Mouse (Mus musculus) gastrocnemius, adult 8-10 months (tissue): ENCODE results near the gene Hoxd8. TPM values are rescaled to one million over a fixed set of nuclear protein-coding genes. Genes with fewer than 3 reads are reported as not detected.
A peak's percentile ranks its signal among the peaks of the same experiment; 100 is the strongest.

ENCODE experiments used
- DNase-seq, 2 experiments: peaks; one replicate each; pipeline ENCODE4 v3.0.0; 2022; ENCODE audit warnings: low spot score in 2 of 2
- total RNA-seq, 4 experiments: library from RNA; stranded (reverse); gene quantifications; 2 replicates each; pipeline ENCODE4 v1.2.4; 2022

Hoxd8 gene
- total RNA-seq, 4 experiments from 2014 or later: 46.8 to 53.5 (median 51.3) TPM

DNA sequence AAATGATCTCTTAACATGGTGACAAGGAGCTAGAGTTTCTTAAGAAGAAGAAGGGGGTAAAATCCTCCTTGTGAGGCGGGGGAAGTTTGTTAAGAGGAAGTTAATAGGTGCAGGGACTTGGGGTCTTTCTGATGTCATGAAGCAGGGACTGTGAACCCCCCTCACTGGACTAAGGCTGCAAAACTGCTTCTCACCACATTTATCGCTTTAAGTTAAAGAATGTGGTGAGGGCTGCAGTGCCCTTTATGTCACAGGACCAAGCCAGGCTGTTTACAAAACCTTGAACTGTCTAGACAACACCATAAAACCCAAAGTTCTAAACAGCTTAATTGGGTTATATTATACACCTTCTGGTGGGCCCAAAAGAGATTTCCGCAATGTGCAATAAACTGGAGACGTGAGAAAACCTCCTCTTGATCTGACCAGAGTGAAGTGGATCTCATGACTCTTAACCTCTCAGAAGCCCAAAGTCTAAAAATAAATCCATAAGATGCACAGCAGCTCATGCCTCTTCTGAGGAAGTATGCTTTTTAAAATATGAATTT is 19.3 kb upstream of the Hoxd8 start:
- DNase-seq: no peak

DNA sequence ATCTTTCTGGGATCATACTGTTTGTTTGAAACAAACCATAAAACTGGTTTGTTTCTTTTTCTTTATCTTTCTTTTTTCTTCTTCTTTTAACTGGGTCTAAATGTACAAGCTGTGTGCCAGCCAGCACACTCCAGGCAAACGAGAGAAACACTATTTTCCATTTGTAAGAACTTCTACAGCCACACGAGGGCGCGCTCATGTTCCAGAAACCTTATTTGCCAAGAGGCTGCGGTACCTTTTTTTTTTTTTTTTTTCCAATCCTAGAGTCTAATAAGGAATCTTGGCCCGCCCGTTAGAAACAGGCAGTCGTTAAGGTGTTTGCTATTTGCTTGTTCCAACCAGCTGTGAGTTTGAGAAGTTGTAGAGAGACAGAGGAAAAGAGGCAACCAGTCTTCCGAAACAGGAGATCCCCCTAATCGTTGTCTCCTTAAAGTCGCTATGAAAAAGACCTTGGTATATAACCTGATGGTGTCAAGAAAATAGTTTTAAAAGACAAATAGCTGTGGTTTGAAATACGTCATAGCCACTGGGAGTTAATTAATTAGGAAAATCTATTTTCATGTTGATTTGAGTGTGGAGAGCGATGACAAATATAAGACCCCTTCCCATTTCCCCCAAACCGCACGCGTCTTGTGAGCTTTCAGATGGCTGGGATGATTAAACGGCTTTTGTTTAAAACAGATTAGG is 18.0 kb upstream of the Hoxd8 start:
- peak in 1 of 2 experiments; percentile 55 for DNase-seq

DNA sequence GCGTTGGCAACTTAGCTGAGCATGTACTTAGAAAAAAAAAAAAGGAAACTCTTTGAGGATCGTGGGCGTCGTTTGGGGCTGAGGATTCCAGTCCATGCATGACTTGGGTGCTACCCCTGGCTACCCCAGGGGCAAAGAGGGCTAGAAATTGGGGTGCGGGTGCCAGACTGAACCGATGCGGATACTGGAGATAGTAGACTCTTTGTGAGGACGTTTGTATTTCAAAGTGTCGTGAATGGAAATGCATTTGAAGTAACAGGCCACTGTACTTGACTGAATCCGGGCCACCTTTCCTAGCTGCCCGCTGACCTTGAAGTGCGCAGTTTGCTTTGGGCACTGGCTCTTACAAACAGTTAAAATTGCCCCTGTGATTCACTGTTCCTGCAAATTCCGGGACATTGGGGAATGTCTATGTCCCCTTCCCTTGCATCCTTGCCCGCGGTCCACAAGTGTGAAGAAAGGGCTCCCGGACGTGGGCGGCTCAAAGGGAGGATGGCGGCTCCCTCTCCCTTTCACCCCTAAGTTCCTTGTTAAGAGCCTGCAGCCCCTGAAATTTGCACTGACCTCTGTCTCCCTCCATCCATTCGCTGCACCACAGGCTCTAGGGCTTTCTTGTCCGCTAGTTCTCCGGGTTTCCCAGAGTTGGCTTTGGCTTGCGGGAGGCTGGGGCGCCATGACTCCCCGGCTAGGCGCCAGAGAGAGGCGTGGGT is 17.3 kb upstream of the Hoxd8 start:
- no peak for DNase-seq

DNA sequence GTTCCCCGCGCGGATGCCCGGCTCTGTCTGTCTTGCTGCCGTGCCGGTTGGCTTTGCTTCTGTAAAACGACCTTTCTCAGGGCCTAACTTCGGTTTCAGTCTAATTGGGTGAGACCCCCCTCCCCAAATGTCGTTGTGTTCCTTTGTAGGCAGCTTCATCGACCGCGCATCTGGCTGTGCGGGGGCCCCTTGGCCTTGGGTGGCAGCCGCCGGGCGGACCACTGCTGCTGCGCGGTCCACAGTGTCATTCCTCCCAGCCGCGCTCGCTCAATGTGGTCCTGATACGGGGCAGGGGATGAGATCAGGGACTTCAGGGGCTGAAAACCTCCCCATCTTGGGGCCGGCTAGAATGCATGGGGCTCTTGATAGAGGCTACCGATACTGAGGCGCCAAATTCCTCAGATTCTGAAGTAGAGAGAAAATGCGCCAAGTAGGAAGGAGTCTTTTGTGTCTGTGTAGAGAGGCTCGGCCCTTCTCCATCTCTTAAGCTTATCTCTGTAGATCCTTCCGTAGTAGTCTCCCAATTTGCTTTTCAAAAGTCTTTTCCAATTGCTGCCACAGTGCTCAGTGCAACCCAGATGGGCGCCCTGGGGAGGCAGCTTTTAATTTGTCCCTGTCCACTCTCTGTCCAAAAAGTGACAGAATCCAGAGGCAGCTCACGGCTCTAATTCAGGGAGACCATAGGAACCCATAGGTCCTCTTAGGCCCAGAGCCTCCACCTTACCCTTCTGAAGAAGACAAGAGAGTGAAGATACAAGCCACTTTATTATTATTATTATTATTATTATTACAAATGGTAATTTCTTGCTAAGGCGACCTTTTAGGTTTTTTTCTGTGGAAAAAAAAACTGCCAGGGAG is 16.5 kb upstream of the Hoxd8 start:
- no peak for DNase-seq

DNA sequence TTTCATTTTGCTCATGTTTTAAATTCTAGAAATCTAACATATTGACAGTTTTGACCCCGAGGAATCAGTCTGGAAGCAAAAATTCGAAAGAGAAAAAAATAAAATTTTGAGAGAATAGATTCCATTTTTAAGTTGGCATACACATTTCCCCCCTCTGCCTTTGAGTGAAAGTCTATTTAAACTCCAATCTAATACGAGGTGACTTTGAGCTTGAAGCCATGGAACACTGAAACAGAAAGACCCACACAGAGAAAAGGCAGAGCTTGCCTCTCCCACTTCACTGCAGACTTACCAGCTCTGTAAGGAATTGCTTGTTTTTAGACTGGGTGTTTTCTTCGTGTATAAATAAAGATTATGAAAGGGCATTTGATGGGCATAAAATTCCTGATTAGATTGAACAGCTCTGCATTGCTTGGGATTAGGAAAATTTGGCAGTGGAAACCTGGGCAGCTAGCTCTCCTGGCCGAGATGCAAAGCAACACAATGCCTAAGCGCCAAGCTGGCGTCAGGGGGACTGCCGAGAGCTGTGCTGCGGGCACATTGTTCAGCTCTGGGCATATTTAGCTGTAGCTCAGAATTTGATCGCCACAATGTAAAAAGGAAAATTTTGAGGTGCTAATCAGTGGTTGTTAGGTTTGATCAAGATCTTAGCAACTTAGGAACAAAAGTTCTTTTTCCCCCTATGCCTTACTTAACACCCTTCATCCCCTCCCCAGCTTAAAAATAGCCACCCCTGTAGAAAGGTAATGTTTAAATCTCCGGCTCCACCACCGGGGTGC is 15.4 kb upstream of the Hoxd8 start:
- DNase-seq: no peak

DNA sequence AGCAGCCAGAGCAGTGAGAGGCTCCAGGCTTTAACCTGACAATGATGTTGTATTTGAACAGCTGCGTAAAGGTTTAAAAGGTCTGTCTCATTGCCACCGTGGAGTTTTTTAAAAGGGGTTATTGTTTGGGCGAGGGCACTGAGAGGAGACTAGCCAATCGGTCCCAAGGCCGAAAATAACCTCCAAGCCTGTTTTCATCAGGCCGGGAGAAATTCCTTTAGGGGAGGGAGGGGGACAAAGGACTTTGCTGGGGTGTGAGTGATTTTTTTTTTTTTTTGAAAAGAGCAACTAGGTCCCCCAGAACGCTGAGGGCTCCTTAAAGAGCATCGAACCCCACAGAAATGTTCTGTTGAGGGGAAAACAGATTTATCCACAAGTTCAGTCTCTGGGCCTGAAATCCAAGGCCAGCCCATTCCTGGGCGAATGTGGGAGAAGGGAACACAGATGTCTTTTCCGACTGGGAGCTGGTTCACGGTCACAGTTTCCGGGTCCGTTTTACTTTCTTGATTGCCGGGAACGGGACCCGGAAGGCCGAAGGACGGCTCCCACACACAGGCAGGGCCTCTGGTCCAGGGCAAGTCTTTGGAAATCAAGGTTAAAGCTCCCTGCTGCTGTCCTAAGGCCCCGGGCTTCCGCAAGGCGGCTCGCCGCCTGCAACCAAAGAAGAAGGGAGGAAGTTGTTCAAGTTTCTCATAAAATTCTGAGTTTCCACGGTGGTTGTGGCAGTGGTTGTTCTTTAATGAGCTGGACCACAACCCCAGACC is 14.7 kb upstream of the Hoxd8 start:
- no peak for DNase-seq

DNA sequence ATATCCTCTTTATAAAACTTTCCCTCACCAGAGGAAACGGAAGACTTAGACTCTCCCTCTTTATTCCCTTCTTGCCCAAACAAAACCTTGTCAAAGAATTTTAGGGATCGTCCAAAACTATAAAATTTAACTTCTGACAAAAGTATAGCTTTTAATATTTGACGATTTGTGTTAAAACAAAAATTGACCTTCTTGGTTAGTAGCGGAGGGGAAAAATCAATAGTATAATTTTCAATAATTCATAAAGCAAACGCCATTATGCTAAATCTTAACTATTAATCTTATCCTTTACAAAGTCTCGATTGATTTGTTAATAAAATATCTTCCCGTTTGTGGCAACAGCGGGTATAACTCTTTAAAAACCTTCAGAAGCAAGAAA is 14.1 kb upstream of the Hoxd8 start:
- no peak for DNase-seq

DNA sequence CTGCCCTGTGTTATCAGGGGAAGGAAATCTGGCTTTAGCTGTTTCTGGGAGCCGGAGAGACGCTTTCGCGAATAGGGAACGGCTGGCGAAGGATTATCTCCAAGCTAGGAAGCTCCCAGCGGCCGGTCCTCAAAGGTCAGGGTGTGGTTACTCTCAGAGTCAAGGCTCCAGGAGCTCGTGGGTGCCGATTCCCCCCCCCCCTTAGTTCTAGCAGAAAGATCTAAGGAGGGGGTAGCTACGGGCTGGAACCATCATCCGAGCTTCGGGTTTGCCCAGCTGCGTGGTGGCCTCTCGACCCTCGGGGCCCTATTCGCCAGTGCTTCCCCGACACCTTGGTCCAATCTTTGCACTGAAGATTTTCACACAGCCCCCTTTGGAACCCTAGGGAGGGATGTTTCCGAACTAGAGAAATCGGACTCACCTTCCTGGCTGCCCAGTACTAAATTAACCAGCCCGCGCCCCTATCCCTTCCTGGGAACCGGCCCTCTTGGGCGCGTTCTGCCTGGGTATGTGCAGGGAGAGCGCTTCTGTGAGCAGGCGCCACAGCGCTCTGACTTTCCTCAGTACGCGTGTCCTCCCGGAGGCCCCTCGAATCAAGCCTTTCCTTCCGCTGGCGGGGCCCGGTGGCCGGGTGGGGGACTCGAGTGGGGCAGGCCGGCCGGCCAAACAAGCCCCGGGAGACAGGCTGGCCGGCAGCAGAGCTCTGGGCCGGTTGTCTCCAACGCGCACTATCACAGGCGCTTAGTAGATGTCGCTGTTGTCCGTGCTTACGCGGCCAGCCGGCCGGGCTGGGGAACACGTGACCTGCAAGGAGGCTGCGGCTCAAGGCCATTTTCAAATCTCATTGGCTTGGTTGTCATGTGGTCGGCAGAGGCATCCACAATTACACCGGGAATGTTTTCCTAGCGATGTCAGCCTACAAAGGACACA is 13.1 kb upstream of the Hoxd8 start, which contains the start of gene Hoxd10:
TSS of gene Hoxd10 (plus strand) at position 903 of the 930 bp plus-strand sequence.
- DNase-seq: peak; percentile 62 to 77

DNA sequence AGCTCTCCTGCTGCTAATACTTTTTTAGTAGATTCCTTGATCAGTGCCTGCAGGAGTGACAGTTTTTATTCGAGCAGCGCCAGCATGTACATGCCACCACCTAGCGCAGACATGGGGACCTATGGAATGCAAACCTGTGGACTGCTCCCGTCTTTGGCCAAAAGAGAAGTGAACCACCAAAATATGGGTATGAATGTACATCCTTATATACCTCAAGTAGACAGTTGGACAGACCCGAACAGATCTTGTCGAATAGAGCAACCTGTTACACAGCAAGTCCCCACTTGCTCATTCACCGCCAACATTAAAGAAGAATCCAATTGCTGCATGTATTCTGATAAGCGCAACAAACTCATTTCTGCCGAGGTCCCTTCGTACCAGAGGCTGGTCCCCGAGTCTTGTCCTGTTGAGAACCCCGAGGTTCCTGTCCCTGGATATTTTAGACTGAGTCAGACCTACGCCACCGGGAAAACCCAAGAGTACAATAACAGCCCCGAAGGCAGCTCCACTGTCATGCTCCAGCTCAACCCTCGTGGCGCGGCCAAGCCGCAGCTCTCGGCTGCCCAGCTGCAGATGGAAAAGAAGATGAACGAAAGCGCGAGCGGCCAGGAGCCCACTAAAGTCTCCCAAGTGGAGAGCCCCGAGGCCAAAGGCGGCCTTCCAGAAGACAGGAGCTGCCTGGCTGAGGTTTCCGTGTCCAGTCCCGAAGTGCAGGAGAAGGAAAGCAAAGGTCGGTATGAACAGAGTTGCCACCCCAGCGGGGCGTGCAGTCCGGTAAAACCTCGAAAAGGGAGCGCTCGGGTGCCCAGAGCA is 12.2 kb upstream of the Hoxd8 start:
- DNase-seq: no peak

DNA sequence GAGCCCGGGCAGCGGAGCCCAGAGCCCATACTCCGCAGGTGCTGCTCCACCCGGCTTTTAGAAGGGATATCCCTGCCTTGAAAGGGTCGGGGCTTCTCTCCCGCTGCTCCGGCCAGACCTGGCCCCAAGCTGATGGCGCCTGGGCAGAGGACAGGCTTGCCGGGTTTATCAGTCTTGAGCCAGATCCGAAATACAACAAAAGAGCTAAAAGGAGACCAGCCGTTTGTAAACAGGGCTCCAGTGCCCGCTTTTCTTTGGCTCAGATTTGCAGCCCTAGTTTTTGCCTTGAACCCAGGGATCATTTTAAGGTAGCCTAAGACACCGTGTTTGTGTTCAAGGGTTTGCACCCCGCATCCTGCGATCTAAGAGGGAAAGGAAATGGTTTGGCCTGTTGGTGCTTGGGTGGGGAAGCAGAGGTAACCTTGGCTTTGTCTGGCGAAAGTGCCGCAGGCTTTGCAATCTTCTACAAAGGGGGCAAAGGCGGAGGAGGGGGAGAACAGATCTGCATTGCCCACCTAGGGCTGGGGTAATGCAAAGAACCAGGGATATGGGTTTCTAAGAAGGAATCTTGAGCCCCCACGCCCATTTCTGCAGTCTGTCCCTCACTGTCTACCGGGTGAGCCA is 11.5 kb upstream of the Hoxd8 start:
- DNase-seq: no peak

DNA sequence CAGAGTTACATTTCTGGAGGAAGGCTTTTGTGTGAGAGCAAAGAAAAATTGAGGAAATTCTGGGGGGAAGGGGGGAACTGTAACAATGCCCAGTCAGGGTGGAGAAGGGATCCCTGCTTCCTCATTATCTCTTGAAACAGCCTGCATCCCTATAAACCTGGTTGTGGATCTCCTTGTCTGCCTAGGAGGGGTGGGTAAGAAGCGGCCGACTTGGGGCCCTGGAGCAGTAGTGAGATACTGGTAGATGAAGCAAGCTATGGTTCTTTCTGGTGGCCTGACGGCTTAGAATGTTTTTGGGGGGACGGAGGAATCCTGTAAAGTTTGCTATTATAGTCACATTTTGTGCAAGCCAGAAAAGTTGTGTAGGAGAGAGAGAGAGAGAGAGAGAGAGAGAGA is 11.0 kb upstream of the Hoxd8 start:
- no peak for DNase-seq

DNA sequence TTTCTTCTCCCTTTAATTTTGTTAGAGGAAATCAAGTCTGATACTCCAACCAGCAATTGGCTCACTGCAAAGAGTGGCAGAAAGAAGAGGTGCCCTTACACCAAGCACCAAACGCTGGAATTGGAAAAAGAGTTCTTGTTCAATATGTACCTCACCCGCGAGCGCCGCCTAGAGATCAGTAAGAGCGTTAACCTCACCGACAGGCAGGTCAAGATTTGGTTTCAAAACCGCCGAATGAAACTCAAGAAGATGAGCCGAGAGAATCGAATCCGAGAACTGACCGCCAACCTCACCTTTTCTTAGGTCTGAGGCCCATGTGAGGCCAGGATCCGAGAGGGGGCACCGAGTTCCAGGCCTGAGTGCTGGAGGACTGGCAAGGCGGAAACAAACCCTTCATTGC is 10.3 kb upstream of the Hoxd8 start:
- no peak for DNase-seq

DNA sequence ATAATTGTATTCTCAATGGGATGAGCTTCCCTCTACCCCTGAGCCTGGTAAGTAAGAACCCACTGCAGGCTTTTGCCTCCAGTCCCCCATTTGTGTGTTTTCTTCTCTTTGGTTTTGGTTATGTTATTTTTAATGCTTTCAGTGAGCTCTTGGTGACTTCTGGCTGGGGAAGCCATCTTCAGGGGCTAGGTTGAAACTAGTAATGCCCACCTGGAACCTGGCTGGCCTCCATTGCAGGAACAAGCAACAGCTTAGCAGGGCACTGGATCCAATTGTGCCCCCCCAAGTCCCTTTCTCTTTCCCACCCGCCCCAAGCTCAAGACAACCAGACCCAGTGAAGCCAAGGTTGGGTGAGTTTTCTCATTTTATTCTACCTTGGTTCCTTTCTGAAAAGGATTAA is 9.0 kb upstream of the Hoxd8 start:
- no peak for DNase-seq

DNA sequence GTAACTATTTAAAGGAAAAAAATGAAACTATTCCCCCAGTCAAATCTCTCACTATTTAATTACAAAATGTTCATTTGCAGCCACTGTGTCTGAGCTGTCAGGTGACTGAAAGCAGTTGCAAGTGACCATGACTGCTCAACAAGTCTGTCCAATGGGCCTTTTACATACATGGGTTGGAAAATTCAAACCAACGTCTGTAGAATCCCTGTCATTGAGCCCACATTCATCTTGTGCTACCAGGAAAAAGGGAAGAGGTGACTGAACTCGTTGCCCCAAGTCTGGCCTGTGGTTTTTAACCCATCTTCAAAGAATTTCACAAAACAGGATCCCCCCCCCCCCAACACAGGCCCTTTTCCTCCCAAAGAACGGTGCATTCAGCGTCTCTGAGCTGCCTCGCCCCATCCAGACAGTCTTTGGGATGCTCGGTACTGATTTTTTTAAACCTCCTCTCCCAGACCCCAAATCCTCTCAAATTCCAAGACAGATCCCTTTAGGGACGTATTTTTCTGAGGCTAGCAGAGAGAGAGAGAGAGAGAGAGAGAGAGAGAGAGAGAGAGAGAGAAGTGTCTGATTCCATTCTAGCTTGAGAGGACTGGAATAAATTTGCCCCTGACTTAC is 8.5 kb upstream of the Hoxd8 start:
- no peak for DNase-seq

DNA sequence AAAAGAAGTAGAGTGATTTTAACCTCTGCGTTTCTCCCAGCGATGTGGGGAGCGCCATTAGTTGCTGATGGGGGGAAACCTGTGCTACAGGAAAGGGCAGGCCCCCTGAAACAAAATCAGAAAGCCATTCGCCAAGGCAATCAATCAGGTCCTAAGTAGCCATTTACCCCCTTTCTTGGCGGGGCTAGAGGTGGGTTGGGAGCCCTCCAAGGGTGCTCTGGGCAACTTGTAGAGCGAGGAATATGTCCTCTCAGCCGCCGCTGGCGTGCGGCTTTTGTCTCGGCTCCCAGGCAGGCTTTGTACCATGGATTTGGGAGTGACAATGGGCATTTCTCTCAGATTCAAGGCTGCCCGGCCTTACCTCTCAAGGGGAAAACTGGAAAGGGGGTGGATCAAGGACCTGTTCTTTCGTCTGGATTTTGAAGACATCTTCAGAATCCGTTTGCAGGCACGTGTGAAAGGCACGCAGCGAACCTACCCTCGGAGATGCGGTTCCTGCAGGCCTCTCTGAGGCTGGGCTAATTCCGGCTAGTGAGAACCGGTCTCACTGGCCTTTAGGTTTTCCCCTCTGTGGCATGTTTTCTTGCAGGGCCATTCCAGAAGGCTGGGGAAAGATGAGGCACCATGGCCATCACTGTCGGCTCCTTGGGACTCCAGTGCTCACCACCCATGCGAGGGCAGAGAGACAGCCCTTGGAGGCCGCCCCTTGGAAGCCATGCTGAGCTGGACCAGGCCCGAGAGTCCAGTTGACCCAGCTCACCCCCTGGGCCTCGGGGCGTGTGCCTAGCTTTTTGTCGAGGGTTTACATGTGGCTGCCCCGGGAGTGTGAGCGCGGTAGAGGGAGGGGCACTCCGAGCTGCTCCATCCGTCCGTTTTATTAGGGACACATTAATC is 7.7 kb upstream of the Hoxd8 start:
- DNase-seq: no peak

DNA sequence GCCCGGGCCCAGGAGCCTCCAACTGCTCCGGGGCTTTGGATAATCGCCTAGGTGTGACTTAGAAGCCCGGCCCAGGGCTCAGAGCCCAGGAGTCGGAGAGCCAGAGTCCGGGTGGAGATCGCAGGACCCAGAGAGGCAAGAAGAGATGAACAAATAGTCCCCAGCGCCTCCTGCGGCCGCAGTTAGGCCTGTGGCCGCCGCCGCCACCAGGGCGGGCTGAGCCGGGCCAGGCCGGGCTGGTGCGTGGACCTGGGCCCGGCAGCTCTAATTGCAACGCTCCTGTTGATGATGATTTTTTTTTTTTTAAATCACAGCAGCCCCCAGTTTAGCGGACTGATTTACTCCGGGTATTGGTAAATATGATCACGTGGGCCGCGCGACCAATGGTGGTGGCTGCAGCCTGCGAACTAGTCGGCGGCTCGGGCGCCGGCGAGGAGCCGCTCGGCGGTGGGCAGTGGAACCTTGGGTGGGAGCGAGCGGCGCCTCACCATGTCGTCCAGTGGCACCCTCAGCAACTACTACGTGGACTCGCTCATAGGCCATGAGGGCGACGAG is 6.8 kb upstream of the Hoxd8 start, which contains the start of gene Hoxd9:
TSS of gene Hoxd9 (plus strand) at position 161 of the 555 bp plus-strand sequence.
- peak; percentile 59 to 74 for DNase-seq
